Mouse (Mus musculus) ES-Bruce4 (cell line): ENCODE measurements around the gene Tctex1d1.

Experiments
- CTCF ChIP-seq: IDR thresholded peaks from one replicate; pipeline ENCODE4 v1.8.1; 2011; ENCODE audit warnings: low read depth, low read length
- POLR2A ChIP-seq: IDR thresholded peaks from one replicate; pipeline ENCODE4 v1.8.1; 2011; ENCODE audit warnings: low read length; ENCODE audit not compliant: insufficient read depth

DNA sequence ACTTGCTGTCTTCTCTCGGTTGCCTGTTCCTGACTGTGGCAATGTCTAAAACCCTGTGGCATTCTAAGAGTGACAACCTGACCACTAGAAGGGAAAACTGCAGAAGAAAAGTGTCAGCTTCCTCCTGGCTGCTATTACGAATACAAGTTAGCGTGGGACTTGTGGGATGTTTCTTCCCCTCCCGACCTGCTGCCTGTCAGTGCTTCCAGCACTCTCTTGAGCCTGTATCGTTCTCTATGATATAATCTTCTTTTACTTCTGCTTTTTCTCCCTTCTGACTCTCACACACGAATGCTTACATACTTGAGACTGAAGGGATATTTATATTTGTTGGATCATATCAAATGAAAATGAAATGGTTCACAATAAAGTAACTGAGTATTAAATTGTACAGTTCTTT is 34.1 kb upstream of the Tctex1d1 start:
- no peak for TF ChIP-seq POLR2A
- no peak for TF ChIP-seq CTCF
